Mouse (Mus musculus): ENCODE results near the gene Ccdc162. TPM values are rescaled to one million over a fixed set of nuclear protein-coding genes. Genes with fewer than 3 reads are reported as not detected.

Gene Ccdc162
- total and polyA plus RNA-seq, 2 experiments from 2014 or later = 1.2 to 3.2 TPM

GRCm38 (mm10) chr10:41733214-41733613, 16.8 kb upstream of the Ccdc162 start:
- ATAC-seq = no peak
- Histone ChIP-seq H3K4me2 (ENCODE audit: low read depth) (no peak overlapping the region), H3K36me3 (ENCODE audit: insufficient read depth) (peaks cover 7% of the 10 kb centered on the region; the same call in 1 of the 2 replicates), H3K4me1 (ENCODE audit: insufficient read depth) (no peaks in the 10 kb centered on the region), H3K9me3 (ENCODE audit: low read length) (no peaks in the 10 kb centered on the region), H3K27ac (ENCODE audit: low read depth, low read length) (no peak overlapping the region), H3K4me3 (ENCODE audit: low read depth, low read length) (no peak overlapping the region), H3K27me3 (ENCODE audit: insufficient read depth, low read length) (no peaks in the 10 kb centered on the region), H3K9ac (no peak overlapping the region)
- no peak for TF ChIP-seq CTCF (IDR thresholded peaks at IDR 0.05; ENCODE audit: low read depth)
- 96% methylated on average over 3 of the region's 3 CpGs for WGBS
- no peak for DNase-seq

GRCm38 (mm10) chr10:41731932-41732331, 15.5 kb upstream of the Ccdc162 start:
- no peaks in the 10 kb centered on the region for H3K27me3 ChIP-seq (ENCODE audit: insufficient read depth, low read length)
- no peak overlapping the region for H3K27ac ChIP-seq (ENCODE audit: low read depth, low read length)
- H3K36me3 ChIP-seq (ENCODE audit: insufficient read depth) = peaks cover 12% of the 10 kb centered on the region
- H3K4me3 ChIP-seq (ENCODE audit: low read depth, low read length) = no peak overlapping the region
- ATAC-seq = no peak
- DNase-seq = no peak
- no peaks in the 10 kb centered on the region for H3K9me3 ChIP-seq (ENCODE audit: low read length)
- no peak for TF ChIP-seq CTCF (IDR thresholded peaks at IDR 0.05; ENCODE audit: low read depth)
- H3K4me2 ChIP-seq (ENCODE audit: low read depth) = no peak overlapping the region
- H3K4me1 ChIP-seq (ENCODE audit: insufficient read depth) = no peaks in the 10 kb centered on the region
- H3K9ac ChIP-seq = no peak overlapping the region
- WGBS = 91% methylated on average over 4 of the region's 4 CpGs

GRCm38 (mm10) chr10:41730746-41731145, 14.3 kb upstream of the Ccdc162 start:
- TF ChIP-seq CTCF (IDR thresholded peaks at IDR 0.05; ENCODE audit: low read depth) = no peak
- Histone ChIP-seq H3K9me3 (ENCODE audit: low read length) (no peaks in the 10 kb centered on the region), H3K4me2 (ENCODE audit: low read depth) (no peak overlapping the region), H3K4me3 (ENCODE audit: low read depth, low read length) (no peak overlapping the region), H3K27ac (ENCODE audit: low read depth, low read length) (no peak overlapping the region), H3K27me3 (ENCODE audit: insufficient read depth, low read length) (no peaks in the 10 kb centered on the region), H3K36me3 (ENCODE audit: insufficient read depth) (peaks cover 12% of the 10 kb centered on the region), H3K4me1 (ENCODE audit: insufficient read depth) (no peaks in the 10 kb centered on the region), H3K9ac (no peak overlapping the region)
- 93% methylated on average over 10 of the region's 10 CpGs for whole genome bisulfite sequencing
- DNase-seq = no peak
- ATAC-seq = no peak

- 88% methylated on average over 9 of the region's 9 CpGs for WGBS
- H3K4me2 ChIP-seq (ENCODE audit: low read depth) = no peak overlapping the region
- DNase-seq = no peak
- no peak overlapping the region for H3K9ac ChIP-seq
- TF ChIP-seq CTCF (IDR thresholded peaks at IDR 0.05; ENCODE audit: low read depth) = no peak
- H3K27ac ChIP-seq (ENCODE audit: low read depth, low read length) = no peak overlapping the region
- peaks cover 13% of the 10 kb centered on the region for H3K36me3 ChIP-seq (ENCODE audit: insufficient read depth)
- no peak overlapping the region for H3K4me3 ChIP-seq (ENCODE audit: low read depth, low read length)
- no peaks in the 10 kb centered on the region for H3K9me3 ChIP-seq (ENCODE audit: low read length)
- no peak for ATAC-seq
- H3K27me3 ChIP-seq (ENCODE audit: insufficient read depth, low read length) = no peaks in the 10 kb centered on the region
- H3K4me1 ChIP-seq (ENCODE audit: insufficient read depth) = no peaks in the 10 kb centered on the region
Measured at GRCm38 (mm10) chr10:41726215-41726614, 9.8 kb upstream of the Ccdc162 start.

- DNase-seq (peak; percentile 16), ATAC-seq (peak; percentile 62)
- 64% methylated on average over 9 of the region's 9 CpGs for WGBS
- H3K4me3 ChIP-seq (ENCODE audit: low read depth, low read length) = no peak overlapping the region
- no peak for TF ChIP-seq CTCF (IDR thresholded peaks at IDR 0.05; ENCODE audit: low read depth)
- H3K27ac ChIP-seq (ENCODE audit: low read depth, low read length) = no peak overlapping the region
- no peak overlapping the region for H3K4me2 ChIP-seq (ENCODE audit: low read depth)
- H3K9me3 ChIP-seq (ENCODE audit: low read length) = no peaks in the 10 kb centered on the region
- H3K36me3 ChIP-seq (ENCODE audit: insufficient read depth) = peaks cover 3% of the 10 kb centered on the region; the same call in 1 of the 2 replicates
- H3K4me1 ChIP-seq (ENCODE audit: insufficient read depth) = peaks cover 4% of the 10 kb centered on the region; the same call in 1 of the 2 replicates
- no peaks in the 10 kb centered on the region for H3K27me3 ChIP-seq (ENCODE audit: insufficient read depth, low read length)
- H3K9ac ChIP-seq = no peak overlapping the region
Measured at GRCm38 (mm10) chr10:41719587-41719986, 3.2 kb upstream of the Ccdc162 start.

- no peak overlapping the region for H3K27ac ChIP-seq (ENCODE audit: low read depth, low read length)
- H3K9ac ChIP-seq = no peak overlapping the region
- TF ChIP-seq CTCF (IDR thresholded peaks at IDR 0.05; ENCODE audit: low read depth) = no peak
- H3K27me3 ChIP-seq (ENCODE audit: insufficient read depth, low read length) = no peaks in the 10 kb centered on the region
- ATAC-seq (no peak), DNase-seq (no peak)
- no peaks in the 10 kb centered on the region for H3K36me3 ChIP-seq (ENCODE audit: insufficient read depth)
- H3K9me3 ChIP-seq (ENCODE audit: low read length) = no peaks in the 10 kb centered on the region
- H3K4me1 ChIP-seq (ENCODE audit: insufficient read depth) = peaks cover 4% of the 10 kb centered on the region; the same call in 1 of the 2 replicates
- no peak overlapping the region for H3K4me3 ChIP-seq (ENCODE audit: low read depth, low read length)
- no peak overlapping the region for H3K4me2 ChIP-seq (ENCODE audit: low read depth)
- 80% methylated on average over 14 of the region's 14 CpGs for WGBS
Measured at GRCm38 (mm10) chr10:41715557-41715956, 877 bp downstream of the Ccdc162 start.

- DNase-seq = no peak
- no peak for TF ChIP-seq CTCF (IDR thresholded peaks at IDR 0.05; ENCODE audit: low read depth)
- 53% methylated on average over 7 of the region's 7 CpGs for WGBS
Measured at GRCm38 (mm10) chr10:41711467-41711866, 5.0 kb downstream of the Ccdc162 start.

More at GRCm38 (mm10) chr10:41711467-41711866, 5.0 kb downstream of the Ccdc162 start:
- no peaks in the 10 kb centered on the region for H3K36me3 ChIP-seq (ENCODE audit: insufficient read depth)
- ATAC-seq = no peak
- no peak overlapping the region for H3K4me2 ChIP-seq (ENCODE audit: low read depth)
- H3K9ac ChIP-seq = no peak overlapping the region
- H3K4me1 ChIP-seq (ENCODE audit: insufficient read depth) = peaks cover 4% of the 10 kb centered on the region; the same call in 1 of the 2 replicates
- H3K9me3 ChIP-seq (ENCODE audit: low read length) = no peaks in the 10 kb centered on the region
- no peak overlapping the region for H3K27ac ChIP-seq (ENCODE audit: low read depth, low read length)
- no peaks in the 10 kb centered on the region for H3K27me3 ChIP-seq (ENCODE audit: insufficient read depth, low read length)
- H3K4me3 ChIP-seq (ENCODE audit: low read depth, low read length) = no peak overlapping the region

Measured in forebrain, postnatal 0 days (tissue).